Mouse (Mus musculus) cerebellum, adult (tissue): Measurements from ENCODE around the gene Fnbp1l.

ENCODE experiments used
- ATAC-seq: cut with Nextera tagmentation; 2 replicates; pipeline ENCODE4 v1.9.2; 2017; ENCODE audit warnings: mild to moderate bottlenecking, moderate library complexity, mixed read lengths; ENCODE audit not compliant: insufficient number of reproducible peaks, low FRiP score, low TSS enrichment

The Fnbp1l gene

DNA sequence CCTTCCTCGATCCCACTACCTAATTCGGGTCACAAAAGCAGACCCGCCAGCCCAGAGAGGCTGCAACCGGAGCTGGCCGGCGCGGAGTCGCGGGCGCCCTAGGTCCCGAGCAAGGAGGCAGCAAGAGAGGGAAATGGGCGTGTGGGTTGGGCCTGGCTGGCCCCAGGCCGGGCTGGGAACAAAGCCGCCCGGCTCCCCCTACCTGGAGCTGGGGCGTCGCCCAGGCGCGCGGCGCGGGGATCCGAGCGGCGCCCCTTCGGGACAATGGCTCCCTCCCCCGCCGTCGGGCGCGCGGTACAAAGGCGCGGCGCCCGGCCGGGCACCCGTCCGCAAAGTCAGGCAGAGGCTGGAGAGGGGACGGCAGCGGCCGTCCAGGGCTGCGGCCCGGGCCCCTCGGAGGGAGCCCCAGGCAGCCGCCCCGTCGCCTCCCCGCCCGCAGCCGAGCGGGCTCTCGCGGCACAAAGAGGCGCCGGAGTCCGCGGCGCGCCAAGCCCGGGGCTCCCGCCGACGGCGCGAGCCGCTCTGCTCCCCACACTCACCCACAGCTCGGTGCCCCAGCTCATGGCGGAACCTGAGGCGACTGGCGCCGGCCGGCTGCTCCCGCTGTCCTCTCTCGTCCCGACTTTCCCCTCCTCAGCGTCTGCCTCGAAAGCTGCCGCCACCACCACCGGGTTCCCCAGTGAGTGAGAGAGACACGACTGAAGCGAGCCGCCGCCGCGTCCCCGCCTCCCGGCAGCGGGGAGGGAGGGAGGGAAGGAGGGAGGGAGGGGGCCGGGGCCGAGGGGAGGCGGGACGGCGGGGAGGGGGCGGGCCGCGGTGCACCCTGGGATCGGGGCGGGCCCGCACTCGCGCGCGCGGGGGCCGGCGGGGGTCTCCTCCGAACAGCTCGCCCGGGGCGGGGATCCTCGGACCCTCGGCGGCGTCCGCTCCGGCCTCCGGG is at the start of gene Fnbp1l:
TSS of gene Fnbp1l (minus strand) at position 725 of the 940 bp plus-strand sequence.
- ATAC-seq = peak; percentile 34

DNA sequence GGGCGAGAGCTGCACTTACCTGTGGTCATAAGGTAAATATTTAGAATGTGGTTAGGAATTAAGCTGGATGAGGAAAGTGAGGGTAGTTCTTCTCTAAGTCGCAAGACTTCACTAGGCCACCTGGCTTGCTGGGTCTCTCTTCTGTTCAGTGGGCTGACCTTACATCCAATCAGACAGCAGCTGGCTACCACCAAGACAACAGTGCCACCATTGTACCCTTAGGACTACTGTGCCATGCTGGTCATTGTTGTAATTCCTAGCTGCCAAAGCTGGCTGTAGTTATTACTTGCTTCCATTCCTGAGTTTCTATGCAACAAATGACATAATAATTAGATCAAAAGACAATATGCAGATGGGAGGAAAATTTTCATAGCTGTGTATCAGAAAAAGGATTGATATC is 41.3 kb upstream of the Fnbp1l start:
- ATAC-seq = no peak

DNA sequence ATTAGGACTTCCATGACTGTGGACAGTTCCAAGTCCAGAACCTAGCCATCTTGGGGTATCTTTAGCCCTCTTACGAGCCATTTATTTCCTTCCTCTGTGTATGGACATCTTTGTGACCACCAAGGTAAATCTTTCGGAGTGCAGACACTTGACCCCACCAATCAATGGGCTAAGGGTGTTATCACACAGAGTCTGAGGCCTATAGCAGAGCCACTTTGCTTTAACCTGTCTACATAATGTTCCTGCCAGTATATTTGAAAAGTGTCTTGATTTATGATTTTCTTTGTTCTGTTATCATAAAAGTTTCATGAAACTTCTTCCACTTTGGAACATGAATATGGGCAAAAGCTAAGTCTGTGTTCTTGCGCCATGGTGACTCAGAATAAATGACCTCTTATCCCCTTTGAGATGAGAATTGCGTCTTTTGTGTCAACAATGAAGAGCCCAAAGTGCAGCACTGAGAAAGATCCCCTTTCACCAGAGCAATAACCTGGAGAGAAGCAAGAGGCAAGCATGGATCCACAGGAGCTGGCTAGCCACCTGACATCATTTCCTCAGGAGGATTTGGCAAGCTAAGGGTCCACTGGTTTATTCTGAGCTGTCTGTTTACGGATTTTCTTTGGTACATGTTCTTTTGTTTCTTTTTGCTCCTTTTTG is 39.9 kb upstream of the Fnbp1l start:
- ATAC-seq = no peak

DNA sequence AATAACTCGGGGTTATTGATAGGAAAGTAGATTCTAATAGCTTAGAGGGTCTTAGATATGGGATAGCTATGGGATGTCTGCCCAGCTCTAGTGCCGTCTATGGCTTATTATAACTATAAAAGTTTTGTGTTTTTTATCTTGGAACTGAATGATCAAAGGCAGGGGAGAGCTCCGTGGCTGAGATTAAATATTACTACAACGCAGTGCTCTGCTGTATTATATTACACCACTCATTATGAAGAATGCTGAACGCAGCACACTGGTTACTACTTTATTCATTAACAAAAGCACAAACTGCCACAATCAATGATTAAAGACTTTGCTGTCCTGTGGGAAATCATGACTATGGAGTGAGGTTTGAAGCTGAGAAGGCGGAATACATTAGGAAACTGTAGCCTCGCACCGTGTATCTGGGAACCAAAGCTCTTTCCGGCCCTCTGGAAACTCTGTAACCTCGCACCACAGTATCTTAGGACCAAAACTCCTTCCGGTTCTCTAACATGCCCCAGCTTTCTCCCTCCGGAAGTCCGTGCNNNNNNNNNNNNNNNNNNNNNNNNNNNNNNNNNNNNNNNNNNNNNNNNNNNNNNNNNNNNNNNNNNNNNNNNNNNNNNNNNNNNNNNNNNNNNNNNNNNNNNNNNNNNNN is 27.8 kb upstream of the Fnbp1l start:
- no peak for ATAC-seq

DNA sequence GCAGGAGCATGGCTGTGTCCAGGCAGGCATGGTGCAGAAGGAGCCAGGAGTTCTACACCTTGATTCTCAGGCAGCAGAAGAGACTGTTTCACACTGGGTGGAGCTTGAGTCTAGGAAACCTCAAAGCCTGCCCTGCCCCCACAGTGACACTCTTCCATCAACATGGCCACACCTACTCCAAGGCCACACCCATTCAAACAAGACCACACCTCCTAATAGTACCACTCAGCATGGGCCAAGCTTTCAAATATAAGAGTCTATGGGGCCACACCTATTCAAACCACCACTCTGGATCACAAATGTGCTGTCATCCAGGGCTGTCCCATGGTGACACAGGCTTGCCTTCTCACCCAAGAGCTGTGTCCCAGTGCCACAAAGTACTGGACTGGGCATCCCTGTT is 20.8 kb upstream of the Fnbp1l start:
- ATAC-seq = no peak

DNA sequence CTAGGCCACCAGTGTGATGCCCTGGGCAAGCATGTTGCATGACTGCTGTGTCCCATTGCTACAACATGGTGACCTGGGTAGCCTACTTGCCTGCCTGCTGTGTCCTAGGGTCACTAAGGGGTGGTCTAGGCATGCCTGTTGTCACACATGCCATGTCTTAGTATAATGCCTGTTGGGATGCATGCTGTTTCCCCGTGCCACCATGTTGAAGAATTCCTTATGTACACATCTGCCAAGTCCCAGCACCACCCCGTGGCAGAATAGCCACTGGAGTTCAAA is 19.6 kb upstream of the Fnbp1l start:
- peak; percentile 26 for ATAC-seq

DNA sequence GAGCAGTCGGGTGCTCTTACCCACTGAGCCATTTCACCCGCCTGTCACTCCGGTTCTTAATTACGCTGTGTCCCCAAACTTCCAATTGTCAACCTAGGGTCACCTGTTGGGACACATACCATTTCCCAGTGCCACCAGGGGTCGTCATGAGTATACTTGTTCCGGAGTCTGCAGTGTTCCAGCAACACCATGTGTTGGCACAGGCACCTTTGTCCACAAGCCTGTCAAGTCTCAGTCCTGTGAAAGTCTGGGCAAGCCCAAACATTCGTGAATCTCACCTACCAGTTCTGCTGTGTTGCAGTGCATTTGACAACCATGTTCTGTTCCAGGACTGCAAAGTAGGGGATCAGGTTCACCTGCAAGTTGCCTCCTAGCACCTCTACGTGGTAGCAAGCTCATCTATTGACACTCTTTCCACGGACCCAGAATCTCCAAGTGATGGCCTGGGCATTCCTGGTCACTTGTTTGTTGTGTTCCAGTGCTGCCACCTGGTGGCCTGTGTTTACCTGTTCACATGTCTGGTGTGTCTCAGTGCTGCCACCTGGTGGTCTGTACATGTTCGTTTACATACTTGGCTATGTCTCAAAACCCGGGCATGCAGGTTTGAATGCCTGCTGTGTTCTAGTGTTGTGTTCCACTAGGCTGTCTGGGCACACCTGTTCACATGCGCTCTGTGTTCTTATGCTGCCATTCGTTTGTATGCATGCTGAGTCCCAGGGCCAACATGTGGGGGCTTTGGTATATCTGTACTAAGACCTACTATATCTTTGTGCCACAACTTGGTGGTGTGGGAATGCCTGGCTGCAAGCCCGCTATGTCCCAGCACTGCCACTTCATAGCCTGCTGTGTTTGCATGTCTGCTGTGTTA is 19.0 kb upstream of the Fnbp1l start:
- peak; percentile 87 for ATAC-seq

DNA sequence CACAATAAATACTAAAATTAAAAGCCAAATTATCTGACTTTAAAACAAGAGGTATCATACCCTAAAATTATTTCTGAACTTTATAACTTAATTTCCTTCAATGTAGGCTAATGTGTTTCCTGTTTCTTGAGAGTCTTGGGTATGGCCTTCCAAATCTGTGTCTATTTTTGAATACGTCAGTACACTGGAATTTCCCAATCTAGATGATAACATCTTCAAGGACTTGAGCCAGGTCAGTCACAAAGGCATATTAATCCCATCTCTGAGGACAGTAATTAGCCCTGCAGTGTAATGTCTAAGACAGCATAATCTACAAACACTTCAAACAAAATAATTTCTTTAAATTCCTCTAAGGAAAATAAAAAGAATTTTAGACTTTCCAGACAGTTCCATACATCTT is 17.8 kb upstream of the Fnbp1l start:
- ATAC-seq = no peak

DNA sequence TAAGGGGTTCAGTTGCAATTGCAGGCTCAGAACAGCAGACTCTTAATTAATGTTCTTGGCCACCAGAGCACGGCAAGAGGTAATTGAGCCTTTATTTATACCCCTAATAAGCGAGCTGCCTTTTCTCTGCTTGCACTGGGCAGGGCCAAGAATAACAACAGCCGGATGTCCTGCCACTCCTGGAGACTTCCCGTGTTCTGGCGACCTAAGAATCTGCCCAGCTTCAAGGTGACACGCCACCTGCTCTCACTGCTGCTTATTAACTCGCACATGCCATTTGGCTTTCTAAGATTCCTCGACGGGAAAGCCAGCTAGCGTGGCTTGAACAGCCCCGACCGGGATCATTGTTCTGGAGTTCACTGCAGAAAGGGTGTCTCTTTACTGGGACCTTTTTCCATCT is 15.7 kb upstream of the Fnbp1l start:
- ATAC-seq = no peak

DNA sequence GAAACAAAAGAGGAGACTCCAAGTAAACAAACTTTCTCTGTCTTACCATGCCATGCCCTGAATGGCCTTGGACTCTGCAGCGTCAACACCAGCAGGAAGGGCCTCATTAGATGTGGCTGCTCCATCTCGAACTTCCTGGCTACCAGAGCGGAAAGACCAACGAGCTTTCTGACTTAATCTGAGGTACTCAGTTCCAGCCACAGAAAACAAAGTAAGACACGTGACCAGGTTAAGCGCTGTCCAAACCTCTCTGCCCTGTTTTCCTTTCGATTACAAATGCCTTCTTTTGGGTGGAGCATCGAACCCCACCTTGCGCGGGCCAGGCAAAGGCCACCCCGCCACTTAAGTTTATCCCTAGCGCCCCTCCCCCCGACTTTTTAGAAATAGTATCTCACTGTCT is 10.1 kb upstream of the Fnbp1l start:
- ATAC-seq = no peak

DNA sequence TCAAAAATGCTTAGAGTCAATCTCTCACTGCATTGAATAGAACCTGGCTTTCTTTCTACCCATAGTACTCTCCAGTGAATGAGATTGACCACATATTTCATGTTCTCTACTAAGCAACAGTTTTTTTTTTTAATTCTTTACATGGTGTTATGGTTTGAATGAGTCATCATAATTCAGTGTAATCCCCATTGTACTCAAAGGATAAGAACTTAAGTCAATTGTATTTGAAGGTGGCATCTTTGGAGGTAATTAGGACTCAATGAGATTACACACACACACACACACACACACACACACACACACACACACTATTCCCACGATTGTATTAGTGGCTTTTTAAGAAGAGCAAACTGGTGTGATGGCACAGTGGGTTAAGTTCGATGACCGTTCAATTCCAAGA is 9.4 kb upstream of the Fnbp1l start:
- no peak for ATAC-seq

DNA sequence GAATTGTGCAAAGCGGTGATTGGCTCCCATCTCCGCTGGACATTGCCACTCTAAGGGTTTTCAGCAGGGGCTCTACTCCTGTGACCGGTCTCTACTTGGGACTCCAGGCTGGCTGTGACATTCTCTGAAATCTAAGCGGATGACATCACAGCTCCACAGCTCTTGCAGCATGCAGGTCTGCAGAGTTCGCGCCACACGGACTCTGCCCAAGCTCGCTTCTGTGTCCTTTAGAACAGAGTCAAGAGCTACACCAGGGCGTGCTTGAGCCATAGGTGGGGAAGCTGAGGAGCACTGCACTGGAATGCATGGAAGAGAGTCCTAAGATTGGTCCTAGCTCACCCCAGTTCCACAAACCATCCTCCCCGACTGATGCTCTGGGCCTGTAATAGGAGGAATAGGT is 9.0 kb upstream of the Fnbp1l start:
- ATAC-seq = no peak

DNA sequence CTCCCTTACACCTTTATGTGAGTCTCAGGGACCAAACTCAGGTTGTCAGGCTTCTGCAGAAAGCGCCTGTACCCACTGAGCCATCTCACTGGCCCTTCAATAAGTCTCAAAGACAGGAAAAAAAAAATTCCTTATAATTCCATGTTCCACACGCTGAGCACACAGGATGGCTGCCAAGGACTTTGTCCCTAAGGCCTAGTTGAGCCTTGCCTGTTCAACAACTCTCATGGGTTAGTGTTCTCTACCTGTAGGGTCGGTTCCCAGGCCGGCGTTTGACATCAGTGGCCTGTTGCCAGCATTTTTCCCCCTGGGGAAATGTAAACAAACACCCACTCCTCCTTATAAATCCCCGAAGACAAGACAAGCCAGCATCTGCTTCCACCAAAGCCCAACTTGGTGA is 8.3 kb upstream of the Fnbp1l start:
- no peak for ATAC-seq

DNA sequence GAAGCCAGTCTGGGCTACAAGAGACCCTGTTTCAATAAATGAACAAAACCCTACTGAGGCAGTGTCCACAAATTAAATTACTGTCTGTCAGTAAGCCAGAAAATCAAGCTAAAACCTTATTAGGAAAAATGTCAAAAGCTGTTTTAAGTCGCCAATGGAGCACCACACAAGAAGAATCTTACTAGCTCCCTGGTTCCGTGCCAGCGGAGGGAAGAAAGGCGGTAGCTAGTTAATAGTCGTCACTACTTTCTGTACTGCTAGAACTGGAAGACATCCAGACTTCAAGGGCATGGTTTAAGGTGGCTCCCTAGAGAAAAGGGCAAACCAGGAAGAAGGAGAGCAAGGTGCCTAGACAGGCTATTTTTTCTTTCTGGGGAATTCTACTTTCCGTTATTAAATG is 5.1 kb upstream of the Fnbp1l start:
- no peak for ATAC-seq

DNA sequence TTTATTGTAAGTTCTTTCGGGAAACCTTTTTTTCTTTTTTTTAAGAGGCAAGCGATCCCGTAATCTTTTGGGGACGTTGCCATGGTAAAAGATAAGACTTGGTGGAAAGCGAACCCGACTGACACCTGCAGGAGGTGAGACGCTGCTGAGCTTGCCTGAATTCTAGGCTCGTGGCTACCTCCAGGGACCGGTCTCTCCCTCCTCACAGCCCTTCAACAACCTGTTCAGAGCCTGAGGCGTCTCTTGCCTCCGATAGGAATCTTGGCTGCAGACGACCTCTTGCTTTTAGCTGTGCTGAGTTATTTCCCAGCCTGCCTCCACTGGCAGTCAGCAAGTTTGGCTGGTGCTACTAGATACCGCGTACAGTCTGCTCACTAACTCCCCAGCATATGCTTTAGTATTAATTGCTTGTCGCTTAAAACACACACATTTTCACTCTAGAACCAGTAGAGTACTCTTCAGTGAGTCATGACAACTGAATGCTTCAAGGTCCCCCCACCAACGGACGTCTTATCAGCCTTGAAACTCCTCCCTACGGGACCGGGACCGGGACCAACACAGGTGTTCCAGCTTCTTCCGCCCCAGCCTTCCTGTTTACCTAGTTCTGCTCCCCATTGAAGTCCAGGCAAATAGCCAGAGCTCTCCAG is 893 bp upstream of the Fnbp1l start:
- peak; percentile 32; the same call in 1 of the 2 replicates for ATAC-seq

DNA sequence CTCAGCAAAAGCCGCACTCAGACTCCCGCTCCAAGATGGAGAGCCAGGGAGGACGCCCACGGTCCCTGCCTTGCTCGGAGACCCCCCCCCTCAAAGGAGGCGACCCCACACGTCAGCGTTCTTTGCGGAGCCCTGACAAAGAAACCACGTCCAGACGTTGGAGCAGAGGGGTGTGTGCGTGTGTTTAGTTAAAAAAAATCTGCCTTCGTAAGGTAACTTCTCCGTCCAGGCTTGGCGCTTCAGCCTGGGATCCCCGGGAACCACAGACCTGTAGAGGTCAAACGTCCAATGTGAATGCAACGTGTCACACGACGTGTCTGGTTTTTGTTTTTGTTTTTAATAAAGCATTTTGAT is 393 bp upstream of the Fnbp1l start:
- no peak for ATAC-seq

DNA sequence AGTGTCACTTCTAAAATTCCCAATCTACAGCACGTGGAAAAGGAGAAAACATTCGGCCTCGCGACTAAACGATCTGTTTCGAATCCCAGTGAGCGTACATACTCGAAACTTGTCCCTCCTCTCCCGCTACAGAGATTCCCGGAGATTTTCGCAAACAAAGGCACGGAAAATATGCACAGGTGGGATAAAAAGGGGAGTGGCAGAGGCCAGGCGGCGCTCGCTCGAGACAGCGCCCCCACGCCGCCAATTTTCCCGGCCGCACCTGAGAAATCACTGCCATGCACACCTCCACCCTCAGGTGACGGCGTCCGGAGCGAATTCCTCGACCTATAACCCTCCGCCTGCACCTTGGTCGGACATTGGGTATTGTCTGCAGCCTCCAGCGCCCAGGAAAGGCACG is 1.1 kb downstream of the Fnbp1l start:
- peak; percentile 59; the same call in 1 of the 2 replicates for ATAC-seq

DNA sequence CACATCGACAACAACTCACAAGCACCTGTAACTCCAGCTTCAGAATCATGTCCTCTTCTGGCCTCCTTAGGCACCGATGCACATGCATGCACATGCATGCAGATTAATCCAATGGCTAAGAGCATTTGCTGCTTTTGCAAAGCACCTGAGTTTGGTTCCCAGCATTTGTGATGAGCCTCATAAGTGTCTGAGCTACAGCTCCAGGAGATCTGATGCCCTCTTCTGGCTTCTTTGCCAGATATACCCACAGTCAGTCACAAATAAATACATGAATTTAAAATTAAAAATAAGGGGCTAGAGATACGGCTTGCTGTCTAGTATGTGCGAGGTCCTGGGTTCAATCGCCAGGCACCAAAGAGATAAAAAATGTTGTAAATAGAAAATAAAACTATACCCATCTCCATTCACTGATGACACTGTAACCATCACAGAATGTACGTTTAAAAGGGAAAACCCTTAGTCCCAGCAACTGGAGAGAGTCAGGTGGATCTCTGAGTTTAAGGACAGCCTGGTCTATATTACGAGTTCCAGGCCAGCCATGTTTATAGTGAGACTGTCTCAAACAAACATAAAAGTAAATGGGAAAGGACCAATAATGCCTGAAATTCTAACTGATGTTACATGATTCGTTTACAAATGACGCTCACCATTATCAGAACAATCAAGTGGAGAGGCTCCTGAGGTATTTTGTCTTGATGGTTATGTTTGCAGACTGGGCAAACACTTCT is 1.7 kb downstream of the Fnbp1l start:
- ATAC-seq = no peak

DNA sequence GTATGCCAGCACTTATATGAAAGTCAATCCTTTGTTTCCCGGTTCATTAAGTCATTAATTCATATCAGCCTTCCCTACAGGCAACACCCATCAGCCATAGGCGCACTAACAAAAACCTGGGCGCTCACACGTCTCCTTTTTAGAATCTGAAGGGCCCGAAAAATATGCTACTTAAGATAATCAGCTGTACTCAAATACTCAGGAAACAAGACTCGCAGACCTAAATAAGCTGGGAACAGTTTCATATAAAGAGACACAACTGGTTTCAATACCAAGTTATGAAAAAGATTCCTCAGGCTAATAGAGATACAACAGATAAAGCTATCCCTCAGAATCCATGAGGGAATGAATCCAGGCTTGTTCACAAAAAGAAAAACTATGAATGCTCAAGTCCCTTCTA is 7.0 kb downstream of the Fnbp1l start:
- ATAC-seq = no peak

DNA sequence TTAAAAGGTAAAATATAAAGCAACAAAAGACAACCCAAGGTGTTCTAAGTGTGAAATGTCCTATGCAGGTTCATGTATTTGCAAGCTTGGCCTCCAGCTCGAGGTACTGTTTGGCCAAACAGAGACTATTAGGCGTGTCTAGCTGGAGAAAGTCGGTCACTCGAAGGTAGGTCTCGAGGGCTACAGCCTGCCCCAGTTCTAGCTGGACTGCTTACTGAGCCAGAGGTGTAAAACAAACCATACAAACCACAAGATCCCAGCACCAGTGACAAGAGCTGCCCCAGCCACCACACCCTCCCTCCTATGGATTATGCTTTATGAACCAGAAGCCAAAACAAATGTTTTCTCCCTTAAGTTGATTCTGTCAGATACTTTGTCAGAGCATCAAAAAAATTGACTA is 7.8 kb downstream of the Fnbp1l start:
- ATAC-seq = no peak
